ENCODE assay signal across 11 mouse cellular contexts in the genomic region with DNA sequence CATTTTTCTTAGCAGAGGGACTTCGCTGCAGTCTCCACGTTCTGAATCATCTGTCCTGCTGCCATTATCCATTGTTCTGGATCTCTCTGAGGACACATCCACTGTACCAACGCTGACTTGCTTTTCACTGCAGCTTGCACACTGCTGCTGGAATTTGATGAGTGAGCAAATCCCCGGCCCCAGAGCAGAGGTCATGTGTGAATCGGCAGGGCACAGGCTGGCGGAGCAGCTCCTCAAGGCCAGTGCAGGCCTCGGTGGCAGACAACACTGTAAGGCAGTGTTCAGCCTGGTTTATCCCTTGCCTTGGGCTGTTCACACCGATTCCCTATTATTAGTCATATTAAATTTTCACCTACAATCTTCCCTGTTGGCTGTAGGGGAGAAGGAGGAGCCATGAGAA. TPM values are rescaled to one million over a fixed set of nuclear protein-coding genes. Genes with fewer than 3 reads are reported as not detected.
DNase-seq lines count a peak whose midpoint lies in the region; ATAC-seq and TF ChIP-seq lines count a peak whose summit lies in the region.
"Had no signal": no experiment of that assay in that cellular context is flagged by ENCODE, and none has a peak within 500 bp of the region (broad histone marks: within the 10 kb centered on the region; RNA-seq: fewer than 3 reads in every experiment).

No protein-coding gene starts in this region.

- H3K4me2 ChIP-seq in kidney, embryonic 15.5 days = no peak overlapping the region
- H3K4me2 ChIP-seq in forebrain, embryonic 15.5 days (replicated peaks) = no peak overlapping the region
- no peak overlapping the region for H3K4me2 ChIP-seq in neural tube, embryonic 13.5 days
- H3K4me2 ChIP-seq: limb, embryonic 12.5 days; stomach, embryonic 15.5 days had no signal

- 58% methylated on average over 8 of the region's 8 CpGs for WGBS in kidney, embryonic 15.5 days
- WGBS in forebrain, embryonic 15.5 days = 73% methylated on average over 8 of the region's 8 CpGs
- WGBS in kidney, adult 2 months = 47% methylated on average over 8 of the region's 8 CpGs
- 49% methylated on average over 8 of the region's 8 CpGs for WGBS in neural tube, embryonic 13.5 days
- WGBS in thymus, adult 2 months = 87% methylated on average over 8 of the region's 8 CpGs

- H3K36me3 ChIP-seq in kidney, embryonic 15.5 days = no peaks in the 10 kb centered on the region
- H3K36me3 ChIP-seq in forebrain, embryonic 15.5 days = no peaks in the 10 kb centered on the region
- no peaks in the 10 kb centered on the region for H3K36me3 ChIP-seq in kidney, adult 2 months (ENCODE audit: control insufficient read depth, insufficient read depth, low read length)
- H3K36me3 ChIP-seq in neural tube, embryonic 13.5 days = no peaks in the 10 kb centered on the region
- no peaks in the 10 kb centered on the region for H3K36me3 ChIP-seq in thymus, adult 2 months (ENCODE audit: control insufficient read depth, insufficient read depth, low read length)
- H3K36me3 ChIP-seq: limb, embryonic 12.5 days; stomach, embryonic 15.5 days had no signal

- no peak overlapping the region for H3K9ac ChIP-seq in kidney, embryonic 15.5 days
- H3K9ac ChIP-seq in forebrain, embryonic 15.5 days (replicated peaks) = no peak overlapping the region
- no peak overlapping the region for H3K9ac ChIP-seq in neural tube, embryonic 13.5 days
- H3K9ac ChIP-seq: limb, embryonic 12.5 days; stomach, embryonic 15.5 days had no signal

- TF ChIP-seq POLR2A in kidney, adult 2 months (IDR thresholded peaks at IDR 0.05; ENCODE audit: low read depth, low read length) = no peak
- TF ChIP-seq POLR2A in thymus, adult 2 months (IDR thresholded peaks at IDR 0.05; ENCODE audit: control insufficient read depth, extremely low read depth, insufficient read depth, low read length, poor library complexity) = no peak

- TF ChIP-seq CTCF in kidney, adult 2 months (conservative IDR thresholded peaks at IDR 0.05; ENCODE audit: insufficient read depth, insufficient read length, low read depth, low read length) = no peak
- no peak for TF ChIP-seq CTCF in thymus, adult 2 months (IDR thresholded peaks at IDR 0.05; ENCODE audit: borderline replicate concordance, control insufficient read depth, extremely low read depth, insufficient read depth, low read length, poor library complexity)

- no peak overlapping the region for H3K27ac ChIP-seq in kidney, embryonic 15.5 days
- peak overlapping the region; percentile 62 for H3K27ac ChIP-seq in forebrain, embryonic 15.5 days (replicated peaks)
- H3K27ac ChIP-seq in kidney, adult 2 months (ENCODE audit: insufficient read depth, low read depth, low read length) = no peak overlapping the region
- H3K27ac ChIP-seq in neural tube, embryonic 13.5 days (replicated peaks) = peak overlapping the region; percentile 75
- no peak overlapping the region for H3K27ac ChIP-seq in thymus, adult 2 months (ENCODE audit: control insufficient read depth, insufficient read depth, low read length)
- H3K27ac ChIP-seq: gastrocnemius, adult 2 months; stomach, embryonic 15.5 days had no signal

- no peaks in the 10 kb centered on the region for H3K27me3 ChIP-seq in kidney, embryonic 15.5 days
- H3K27me3 ChIP-seq in forebrain, embryonic 15.5 days = no peaks in the 10 kb centered on the region
- H3K27me3 ChIP-seq in kidney, adult 2 months (replicated peaks; ENCODE audit: control insufficient read depth, insufficient read depth, low read length) = no peaks in the 10 kb centered on the region
- no peaks in the 10 kb centered on the region for H3K27me3 ChIP-seq in neural tube, embryonic 13.5 days
- no peaks in the 10 kb centered on the region for H3K27me3 ChIP-seq in thymus, adult 2 months (ENCODE audit: control insufficient read depth, insufficient read depth, low read length)
- H3K27me3 ChIP-seq: limb, embryonic 12.5 days; stomach, embryonic 15.5 days had no signal

- H3K4me3 ChIP-seq in kidney, embryonic 15.5 days (replicated peaks) = no peak overlapping the region
- H3K4me3 ChIP-seq in forebrain, embryonic 15.5 days = no peak overlapping the region
- H3K4me3 ChIP-seq in kidney, adult 2 months (ENCODE audit: insufficient read depth, low read depth, low read length) = no peak overlapping the region
- H3K4me3 ChIP-seq in neural tube, embryonic 13.5 days = no peak overlapping the region
- H3K4me3 ChIP-seq in thymus, adult 2 months (ENCODE audit: control insufficient read depth, insufficient read depth, low read length) = no peak overlapping the region
- H3K4me3 ChIP-seq: gastrocnemius, adult 2 months; limb, embryonic 12.5 days; stomach, embryonic 15.5 days had no signal

- peaks cover 20% of the 10 kb centered on the region for H3K4me1 ChIP-seq in kidney, embryonic 15.5 days
- peaks cover 21% of the 10 kb centered on the region for H3K4me1 ChIP-seq in forebrain, embryonic 15.5 days
- 0 out of 2 replicates have a peak, but pooled peaks cover 7% of the 10 kb centered on the region for H3K4me1 ChIP-seq in kidney, adult 2 months (ENCODE audit: control insufficient read depth, insufficient read depth, low read length)
- H3K4me1 ChIP-seq in neural tube, embryonic 13.5 days (replicated peaks) = peaks cover 40% of the 10 kb centered on the region
- H3K4me1 ChIP-seq in thymus, adult 2 months (replicated peaks; ENCODE audit: control insufficient read depth, insufficient read depth, low read length) = no peaks in the 10 kb centered on the region

- no peak for ATAC-seq in kidney, embryonic 15.5 days (replicated peaks; ENCODE audit: low FRiP score)
- no peak for ATAC-seq in forebrain, embryonic 15.5 days (replicated peaks)
- ATAC-seq in neural tube, embryonic 13.5 days (ENCODE audit: low read depth) = no peak; the same call in 1 of the 2 replicates

- DNase-seq in kidney, adult 18-20 months = peak; percentile 46
- DNase-seq in kidney, adult 2 months = peak; percentile 73
- no peak for DNase-seq in ovary, postnatal 36 days (ENCODE audit: low spot score)
- DNase-seq in thymus, adult 2 months = no peak
- DNase-seq: gastrocnemius, adult 2 months; right cerebral cortex, postnatal 25 days had no signal

- no peaks in the 10 kb centered on the region for H3K9me3 ChIP-seq in kidney, embryonic 15.5 days (replicated peaks)
- H3K9me3 ChIP-seq in forebrain, embryonic 15.5 days = no peaks in the 10 kb centered on the region
- H3K9me3 ChIP-seq in neural tube, embryonic 13.5 days = no peaks in the 10 kb centered on the region
- H3K9me3 ChIP-seq: limb, embryonic 12.5 days; stomach, embryonic 15.5 days had no signal

RNA-seq across cellular contexts. Expression of gene Atxn10, which starts 40.5 kb away (rescaled TPM):
- 266 and 287 TPM in 2 replicates for polyA plus RNA-seq in kidney, embryonic 15.5 days (2015; fragmentation: Nextera tagmentation; extraction: Ambion mirVana)
- 517 and 526 TPM in 2 replicates for polyA plus RNA-seq in forebrain, embryonic 15.5 days (2015; fragmentation: Nextera tagmentation; extraction: Ambion mirVana)
- polyA plus RNA-seq in kidney, adult 2 months (2012; rRNA removed) = 68.2 and 74.4 TPM in 2 replicates
- 496 and 516 TPM in 2 replicates for polyA plus RNA-seq in neural tube, embryonic 13.5 days (2015; fragmentation: Nextera tagmentation; extraction: Ambion mirVana)
- 112 and 142 TPM in 2 replicates for polyA plus RNA-seq in thymus, adult 2 months (2012; rRNA removed)

Comparison
In these comparisons a context has a peak if more than half of its experiments do, and no peak if none do; other contexts are left out.
1. DNase-seq: peak in kidney, adult 18-20 months (single experiment) and kidney, adult 2 months (single experiment); none in ovary, postnatal 36 days (single experiment) and thymus, adult 2 months (single experiment).
2. H3K27ac ChIP-seq: peak in forebrain, embryonic 15.5 days (single experiment) and neural tube, embryonic 13.5 days (single experiment); none in kidney, embryonic 15.5 days (single experiment), kidney, adult 2 months (single experiment) and thymus, adult 2 months (single experiment).